Comparison of ENCODE assay signal across 7 mouse cellular contexts in the genomic region with DNA sequence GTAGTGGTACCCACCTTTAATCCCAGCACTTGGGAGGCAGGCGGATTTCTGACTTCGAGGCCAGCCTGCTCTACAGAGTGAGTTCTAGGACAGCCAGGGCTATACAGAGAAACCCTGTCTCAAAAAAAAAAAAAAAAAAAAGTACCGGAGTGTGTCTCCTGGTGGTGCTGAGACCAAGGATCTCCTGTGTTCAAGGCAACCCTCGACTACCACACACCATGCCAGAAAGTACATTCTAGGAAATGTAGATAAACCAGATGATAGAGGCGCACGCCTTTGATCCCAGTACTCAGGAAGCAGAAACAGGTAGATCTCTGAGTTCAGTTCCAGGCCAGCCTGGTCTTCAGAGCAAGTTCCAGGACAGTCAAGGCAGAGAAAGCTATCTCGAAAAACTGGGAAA. TPM values are rescaled to one million over a fixed set of nuclear protein-coding genes. Genes with fewer than 3 reads are reported as not detected.
DNase-seq lines count a peak whose midpoint lies in the region; ATAC-seq lines count a peak whose summit lies in the region.

No protein-coding gene starts in this region.

- DNase-seq in 3T3-L1 (ENCODE audit: low read depth, low spot score) (peak; percentile 42), 416B (ENCODE audit: low read depth) (peak; percentile 58)
- DNase-seq in forebrain, embryonic 14.5 days (ENCODE audit: low spot score), result no peak
- DNase-seq in ovary, postnatal 36 days (ENCODE audit: low spot score), result no peak
- DNase-seq in adrenal gland, postnatal 36 days, result no peak
- DNase-seq in natural killer cell, adult 2 months (ENCODE audit: low spot score in 2 of 2), result no peak

- WGBS in forebrain, embryonic 14.5 days, result 54% methylated on average over 7 of the region's 7 CpGs
- 26% methylated on average over 7 of the region's 7 CpGs for WGBS in liver, embryonic 12.5 days (ENCODE audit: insufficient replicate concordance)

- H3K4me2 ChIP-seq in forebrain, embryonic 14.5 days (ENCODE audit: low read length), result peak overlapping the region; percentile 83
- H3K4me2 ChIP-seq in liver, embryonic 12.5 days, result peak overlapping the region; percentile 70

- H3K9ac ChIP-seq in forebrain, embryonic 14.5 days (ENCODE audit: low read length), result peak overlapping the region; percentile 99
- H3K9ac ChIP-seq in liver, embryonic 12.5 days, result peak overlapping the region; percentile 94

- H3K4me3 ChIP-seq in forebrain, embryonic 14.5 days (ENCODE audit: low read depth, low read length), result peak overlapping the region; percentile 93
- peak overlapping the region; percentile 89 for H3K4me3 ChIP-seq in liver, embryonic 12.5 days

- no peaks in the 10 kb centered on the region for H3K9me3 ChIP-seq in forebrain, embryonic 14.5 days (replicated peaks; ENCODE audit: control insufficient read depth, low read length)
- H3K9me3 ChIP-seq in liver, embryonic 12.5 days (replicated peaks), result no peaks in the 10 kb centered on the region

- peaks cover 17% of the 10 kb centered on the region for H3K36me3 ChIP-seq in forebrain, embryonic 14.5 days (ENCODE audit: control insufficient read depth, insufficient read depth, low read length)
- peaks cover 25% of the 10 kb centered on the region for H3K36me3 ChIP-seq in liver, embryonic 12.5 days

- no peak overlapping the region; the same call in 1 of the 2 replicates for H3K27ac ChIP-seq in forebrain, embryonic 14.5 days (ENCODE audit: low read depth, low read length)
- peak overlapping the region; percentile 83 for H3K27ac ChIP-seq in liver, embryonic 12.5 days

- H3K4me1 ChIP-seq in forebrain, embryonic 14.5 days (ENCODE audit: control insufficient read depth, insufficient read depth, low read length), result peaks cover 8% of the 10 kb centered on the region
- peaks cover 31% of the 10 kb centered on the region for H3K4me1 ChIP-seq in liver, embryonic 12.5 days

- no peaks in the 10 kb centered on the region for H3K27me3 ChIP-seq in forebrain, embryonic 14.5 days (replicated peaks; ENCODE audit: control insufficient read depth, insufficient read depth, low read length)
- no peaks in the 10 kb centered on the region for H3K27me3 ChIP-seq in liver, embryonic 12.5 days (replicated peaks)

- no peak for ATAC-seq in forebrain, embryonic 14.5 days
- no peak for ATAC-seq in liver, embryonic 12.5 days

RNA-seq across cellular contexts. Expression of a gene that starts 0.9 kb away (rescaled TPM):
- polyA plus RNA-seq in forebrain, embryonic 14.5 days (2014; fragmentation: Nextera tagmentation; extraction: Ambion mirVana), result 274 and 283 TPM in 2 replicates
- polyA plus RNA-seq in liver, embryonic 12.5 days (2016; fragmentation: Nextera tagmentation; extraction: Ambion mirVana), result 167 and 169 TPM in 2 replicates
- 100 to 1,000 TPM; 100 to 113 TPM for total RNA-seq in adrenal gland, postnatal 36 days (2021)

RNA-seq across cellular contexts. Expression of a gene that starts 21.5 kb away (rescaled TPM):
- polyA plus RNA-seq in forebrain, embryonic 14.5 days (2014; fragmentation: Nextera tagmentation; extraction: Ambion mirVana), result 61.7 and 62.0 TPM in 2 replicates
- 29.0 and 30.5 TPM in 2 replicates for polyA plus RNA-seq in liver, embryonic 12.5 days (2016; fragmentation: Nextera tagmentation; extraction: Ambion mirVana)
- 10 to 100 TPM; 25.5 to 37.1 TPM for total RNA-seq in adrenal gland, postnatal 36 days (2021)

Comparison
In these comparisons a context has a peak if more than half of its experiments do, and no peak if none do; other contexts are left out.
1. DNase-seq: peak in 3T3-L1 (single experiment) and 416B (single experiment); none in forebrain, embryonic 14.5 days (single experiment), ovary, postnatal 36 days (single experiment), adrenal gland, postnatal 36 days (0 of 2) and natural killer cell, adult 2 months (0 of 2).